Mouse (Mus musculus): ENCODE results near the gene Ltb4r1.

Ltb4r1 gene

GRCm38 (mm10) chr14:55747051-55747847 is 18.5 kb upstream of the Ltb4r1 start:
- no peak for DNase-seq

GRCm38 (mm10) chr14:55757566-55757965 is 8.2 kb upstream of the Ltb4r1 start:
- no peak for DNase-seq

- DNase-seq, result peak; percentile 84 to 90
Observed at GRCm38 (mm10) chr14:55758363-55758784, 7.4 kb upstream of the Ltb4r1 start, which contains the start of gene Cideb. Gene Cideb (minus strand): TSS chr14:55758458.

GRCm38 (mm10) chr14:55760156-55760555 is 5.6 kb upstream of the Ltb4r1 start:
- DNase-seq, result peak; percentile 89 to 95

GRCm38 (mm10) chr14:55761163-55761562 is 4.6 kb upstream of the Ltb4r1 start, which contains the start of gene Ltb4r2:
Gene Ltb4r2 (plus strand): TSS chr14:55761428.
- DNase-seq, result no peak

GRCm38 (mm10) chr14:55762001-55762821 is 3.6 kb upstream of the Ltb4r1 start:
- DNase-seq, result peak in 1 of 2 experiments; percentile 28

GRCm38 (mm10) chr14:55763166-55763565 is 2.6 kb upstream of the Ltb4r1 start:
- no peak for DNase-seq

- peak; percentile 61 to 77 for DNase-seq
Observed at GRCm38 (mm10) chr14:55767519-55768414, 2.0 kb downstream of the Ltb4r1 start.

- no peak for DNase-seq
Observed at GRCm38 (mm10) chr14:55768555-55768954, 2.8 kb downstream of the Ltb4r1 start.

- no peak for DNase-seq
Observed at GRCm38 (mm10) chr14:55769087-55769703, 3.4 kb downstream of the Ltb4r1 start.

- no peak for DNase-seq
Observed at GRCm38 (mm10) chr14:55776711-55777110, 10.9 kb downstream of the Ltb4r1 start.

- DNase-seq, result no peak
Observed at GRCm38 (mm10) chr14:55777176-55777575, 11.4 kb downstream of the Ltb4r1 start.

GRCm38 (mm10) chr14:55777806-55778205 is 12.0 kb downstream of the Ltb4r1 start:
- DNase-seq, result no peak

GRCm38 (mm10) chr14:55778686-55779085 is 12.9 kb downstream of the Ltb4r1 start:
- DNase-seq, result no peak

- no peak for DNase-seq
Observed at GRCm38 (mm10) chr14:55779656-55780055, 13.9 kb downstream of the Ltb4r1 start.

- no peak for DNase-seq
Observed at GRCm38 (mm10) chr14:55780736-55781135, 15.0 kb downstream of the Ltb4r1 start.

GRCm38 (mm10) chr14:55781310-55781709 is 15.5 kb downstream of the Ltb4r1 start:
- peak; percentile 62 to 73 for DNase-seq

- DNase-seq, result no peak
Observed at GRCm38 (mm10) chr14:55782361-55782960, 16.7 kb downstream of the Ltb4r1 start.

GRCm38 (mm10) chr14:55783171-55783957 is 17.6 kb downstream of the Ltb4r1 start:
- peak in 1 of 2 experiments; percentile 64 for DNase-seq

GRCm38 (mm10) chr14:55783958-55784235 is 18.1 kb downstream of the Ltb4r1 start, which contains the start of gene Adcy4:
Gene Adcy4 (minus strand): TSS chr14:55784095.
- no peak for DNase-seq

GRCm38 (mm10) chr14:55785195-55785594 is 19.4 kb downstream of the Ltb4r1 start:
- no peak for DNase-seq
